Mouse (Mus musculus) erythroid progenitor cell, adult 5-6 weeks (primary cell): ENCODE data around the gene Trim54. TPM values are rescaled to one million over a fixed set of nuclear protein-coding genes. Genes with fewer than 3 reads are reported as not detected.

Source experiments
- ATAC-seq: replicated peaks from 2 replicates; pipeline ENCODE4 v1.8.0; 2016; ENCODE audit warnings: moderate number of reproducible peaks, mild to moderate bottlenecking, moderate TSS enrichment, inconsistent platforms; ENCODE audit not compliant: poor library complexity, low FRiP score, severe bottlenecking
- total RNA-seq, 2 experiments: library from RNA; stranded (forward) in 1 of 2; stranded (reverse) in 1 of 2; fragments of 150-400 nt in 1 of 2; fragments of 186-747, 209-891 nt in 1 of 2; gene quantifications; 2 replicates each; pipeline versions ENCODE4 v1.2.3 to v1.2.4; 2015 to 2017; ENCODE audit warnings: low replicate concordance in 2 of 2

Trim54 gene
- total RNA-seq (2015; ENCODE audit: low replicate concordance) (not detected in 2 replicates), total RNA-seq (2017; ENCODE audit: low replicate concordance) (not detected in 2 replicates)

- no peak for ATAC-seq
Observed at GRCm38 (mm10) chr5:31116354-31116753, at the start of gene Trim54. Gene Trim54 (plus strand): TSS chr5:31116712.

DNA sequence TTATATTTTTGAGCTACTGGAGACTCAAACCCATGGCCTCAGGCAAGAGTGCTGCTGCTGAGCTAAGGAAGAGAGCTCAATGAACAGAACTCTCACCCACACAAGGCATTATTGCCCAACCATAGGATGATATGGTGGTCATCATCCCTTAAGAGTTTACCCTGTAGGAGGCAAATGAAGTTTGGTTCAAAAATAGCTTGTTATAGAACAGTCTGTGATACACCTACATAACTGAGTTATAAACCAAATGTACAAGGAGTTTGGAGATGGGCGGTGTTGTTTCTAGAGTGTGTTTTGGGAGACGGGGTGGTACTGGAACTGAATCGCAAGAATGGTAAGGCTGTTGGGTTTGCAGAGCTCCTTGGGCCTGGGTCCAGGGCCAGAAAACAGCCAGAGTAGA is 46.7 kb upstream of the Trim54 start:
- no peak for ATAC-seq

DNA sequence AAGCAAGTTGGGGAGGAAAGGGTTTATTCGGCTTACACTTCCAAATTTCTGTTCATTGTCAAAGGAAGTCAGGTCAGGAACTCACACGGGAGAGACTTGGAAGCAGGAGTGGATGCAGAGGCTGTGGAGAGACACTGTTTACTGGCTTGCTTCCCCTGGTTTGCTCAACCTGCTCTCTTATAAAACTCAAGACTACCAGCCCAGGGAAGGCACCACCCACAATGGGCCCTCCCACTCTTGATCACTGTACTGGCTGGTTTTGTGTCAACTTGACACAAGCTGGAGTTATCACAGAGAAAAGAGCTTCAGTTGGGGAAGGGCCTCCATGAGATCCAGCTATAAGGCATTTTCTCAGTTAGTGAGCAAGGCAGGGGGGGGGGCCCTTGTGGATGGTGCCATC is 45.5 kb upstream of the Trim54 start:
- ATAC-seq = no peak

GRCm38 (mm10) chr5:31071821-31072220 is 44.7 kb upstream of the Trim54 start:
- ATAC-seq = no peak

- no peak for ATAC-seq
Observed at GRCm38 (mm10) chr5:31073176-31073575, 43.3 kb upstream of the Trim54 start.

GRCm38 (mm10) chr5:31076346-31076745 is 40.2 kb upstream of the Trim54 start:
- no peak for ATAC-seq

GRCm38 (mm10) chr5:31080059-31080794 is 36.3 kb upstream of the Trim54 start:
- ATAC-seq = no peak

DNA sequence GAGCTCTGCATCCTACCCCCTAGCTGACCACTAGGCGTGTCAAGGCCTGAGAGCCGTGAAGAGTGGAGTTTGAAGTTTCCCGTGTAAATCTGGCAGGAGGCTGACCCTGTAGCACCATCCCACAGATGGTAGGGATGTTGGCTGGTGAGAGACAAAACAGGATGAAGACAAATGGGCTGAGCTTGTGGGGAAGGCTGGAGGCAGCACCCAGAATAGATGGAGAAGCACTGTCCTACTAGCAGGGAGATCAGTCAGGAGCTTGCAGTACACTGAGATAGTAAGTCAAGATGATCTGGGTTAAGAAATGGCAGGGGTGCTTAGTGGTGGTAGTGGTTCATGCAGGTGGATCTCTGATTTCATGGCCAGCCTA is 35.7 kb upstream of the Trim54 start:
- ATAC-seq = no peak

DNA sequence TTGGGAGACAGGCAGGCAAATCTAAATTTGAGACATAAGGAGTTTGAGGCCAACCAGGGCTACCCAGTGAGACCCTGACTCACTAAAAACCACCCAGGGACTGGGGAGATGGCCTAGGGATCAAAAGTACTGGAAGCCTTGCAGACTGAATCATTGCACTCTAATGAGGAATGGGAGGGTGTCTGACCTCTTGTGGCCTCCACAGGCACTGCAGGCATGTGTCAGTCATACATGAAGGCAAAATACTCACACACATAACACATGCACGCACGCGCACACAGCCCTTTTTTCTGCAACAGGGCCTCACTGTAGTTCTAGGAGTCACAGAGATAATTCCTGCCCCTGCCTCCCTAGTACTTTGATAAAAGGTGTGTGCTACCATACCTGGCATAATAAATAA is 35.1 kb upstream of the Trim54 start:
- peak; percentile 67 for ATAC-seq

- no peak for ATAC-seq
Observed at GRCm38 (mm10) chr5:31082355-31082754, 34.2 kb upstream of the Trim54 start.

DNA sequence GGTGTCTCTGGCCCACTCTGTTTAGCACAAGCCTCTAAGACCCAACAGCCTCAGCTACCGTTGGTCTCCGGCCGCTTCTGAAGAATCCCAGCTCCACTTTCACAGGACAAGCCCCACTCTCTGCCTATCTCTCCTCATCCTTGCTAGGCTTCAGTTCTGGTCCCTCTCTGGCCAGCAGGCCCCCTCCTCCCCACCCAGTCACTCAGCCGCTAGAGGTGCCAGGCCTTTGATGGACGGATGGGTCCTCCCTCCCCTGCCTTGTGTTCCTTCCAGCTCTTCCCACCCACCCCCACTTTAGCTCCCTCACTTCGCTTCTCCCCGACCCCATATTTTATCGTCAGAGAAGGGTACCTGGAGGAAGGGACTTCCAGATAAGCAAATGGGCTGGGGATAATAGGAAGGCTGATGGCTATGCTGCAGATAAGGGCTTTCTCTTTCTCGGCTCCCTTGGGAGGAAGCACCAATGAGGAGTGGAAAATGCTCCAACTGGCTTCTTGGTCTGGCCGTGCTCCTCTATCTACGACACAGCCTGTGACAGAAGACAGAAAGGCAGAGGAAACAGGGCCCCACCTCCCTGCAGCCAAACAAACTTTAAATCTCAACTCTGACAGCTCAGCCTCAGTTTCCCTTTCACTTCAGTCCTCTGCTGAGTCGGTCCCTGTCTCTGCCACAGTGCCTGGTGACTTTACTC is 33.4 kb upstream of the Trim54 start:
- ATAC-seq = no peak

DNA sequence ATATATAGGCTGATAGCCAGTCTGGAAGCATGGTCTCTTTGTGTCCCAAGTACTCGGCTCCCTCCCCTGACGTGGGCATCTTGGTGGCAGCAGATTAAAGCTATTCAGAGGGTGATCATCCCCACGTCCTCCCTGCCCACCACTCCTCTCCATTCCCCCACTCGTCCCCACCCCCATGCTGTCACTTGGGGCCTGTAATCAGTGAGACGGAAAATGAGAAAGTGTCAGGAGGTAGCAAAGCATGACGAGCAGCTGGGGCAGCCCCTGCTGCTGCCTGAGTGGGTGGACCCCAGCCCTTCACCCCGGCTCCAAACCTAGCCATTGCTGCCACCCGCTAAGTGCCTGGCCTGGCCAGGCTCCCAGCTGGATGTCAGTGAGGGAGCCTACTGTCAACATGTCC is 32.6 kb upstream of the Trim54 start:
- ATAC-seq = no peak

GRCm38 (mm10) chr5:31086606-31087005 is 29.9 kb upstream of the Trim54 start:
- no peak for ATAC-seq

DNA sequence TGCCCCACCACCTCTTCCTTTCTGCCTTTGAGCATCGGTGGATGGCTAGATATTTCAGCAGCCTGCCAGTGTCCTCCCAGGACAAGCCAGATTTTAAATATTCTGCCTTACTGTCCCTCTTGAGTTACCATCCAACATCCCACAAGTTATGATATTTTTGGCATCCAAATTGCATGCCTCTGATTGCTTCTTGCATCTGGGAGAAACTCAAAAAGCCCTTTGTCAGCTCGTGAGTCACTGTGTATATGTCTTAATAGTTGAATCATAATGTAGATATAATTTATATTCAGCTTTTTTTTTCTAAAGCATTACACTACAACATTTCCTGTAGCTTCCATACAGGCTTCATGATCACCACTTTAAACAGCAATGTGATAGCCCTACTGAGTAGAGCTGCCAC is 29.4 kb upstream of the Trim54 start:
- ATAC-seq = no peak

DNA sequence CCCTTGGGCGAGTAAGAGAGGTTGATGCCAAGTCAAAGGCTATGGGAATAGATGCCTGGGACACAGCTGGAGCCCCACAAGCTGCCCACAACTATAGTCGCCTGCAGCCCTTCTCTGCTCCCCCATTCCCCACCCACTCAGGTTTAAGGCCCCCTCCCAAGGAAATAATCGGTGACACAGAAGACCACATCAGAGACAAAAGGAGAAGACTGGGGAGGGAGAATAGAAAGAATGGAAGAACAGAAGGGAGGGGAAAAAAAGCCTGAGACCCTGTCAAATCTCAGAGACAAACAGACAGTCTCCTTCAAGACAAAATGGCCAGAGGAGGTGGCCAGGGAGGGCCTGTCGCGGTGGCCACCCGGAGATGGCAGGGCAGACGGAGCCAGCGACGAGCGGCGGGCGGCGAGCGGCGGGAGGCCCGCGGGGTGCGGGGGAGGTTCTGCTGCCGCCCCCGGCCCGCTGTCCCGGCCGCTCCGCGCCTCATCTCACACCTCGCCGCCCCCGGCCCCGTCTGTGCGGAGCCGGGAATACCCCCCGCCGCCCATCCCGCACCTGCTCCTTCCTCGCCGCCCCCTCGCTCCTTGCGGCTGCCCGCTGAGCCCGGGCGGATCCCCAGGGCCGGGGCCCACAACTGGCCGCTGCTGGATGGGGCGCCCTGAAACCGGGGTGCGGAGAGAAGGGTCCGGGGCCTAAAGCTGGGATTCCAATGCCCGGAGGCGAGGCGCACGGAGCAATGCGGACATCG is 24.1 kb upstream of the Trim54 start:
- ATAC-seq = no peak

DNA sequence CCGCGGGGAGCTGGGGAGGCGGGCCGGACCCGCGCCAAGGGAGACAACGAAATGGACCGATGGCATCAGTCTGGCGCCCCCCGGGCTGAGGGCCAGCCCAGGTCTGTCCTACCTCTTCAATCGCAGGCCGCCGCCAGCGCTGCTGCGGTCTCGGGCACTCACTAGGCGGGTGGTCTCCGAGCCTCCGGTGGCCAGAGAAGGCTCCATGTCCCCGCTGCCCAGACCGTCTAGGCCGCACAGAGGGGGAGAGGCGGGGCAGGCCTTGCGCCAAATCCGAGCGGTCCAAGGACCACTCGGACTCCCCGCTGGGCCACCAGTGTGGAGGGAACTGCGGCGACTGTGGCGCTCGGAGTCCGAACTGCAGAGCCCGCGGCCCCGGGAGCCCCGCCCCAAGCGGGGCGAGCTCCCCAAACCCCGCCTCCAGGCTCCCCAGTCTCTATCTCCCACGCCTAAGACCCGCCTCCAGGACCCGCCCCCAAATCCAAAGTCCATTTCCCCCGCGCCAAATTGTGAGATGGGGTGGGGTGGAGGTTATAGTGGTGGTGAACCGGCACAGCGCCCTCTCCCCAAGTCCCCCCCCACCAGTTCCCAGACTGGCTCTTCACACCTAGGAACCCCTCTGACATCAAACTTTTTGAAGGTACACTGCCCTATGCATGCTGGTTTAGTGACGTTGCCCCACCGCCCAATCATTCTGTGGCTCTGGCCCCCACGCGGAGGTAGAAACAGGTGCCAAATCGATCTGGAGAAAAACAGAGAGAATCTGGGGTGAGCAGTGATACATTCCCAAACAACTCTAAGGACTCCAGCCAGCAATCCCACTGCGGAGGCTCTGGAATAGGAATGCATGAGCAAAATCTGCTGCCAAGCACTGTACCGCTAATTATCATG is 23.1 kb upstream of the Trim54 start:
- ATAC-seq = no peak

GRCm38 (mm10) chr5:31094100-31094798 is 22.3 kb upstream of the Trim54 start:
- no peak for ATAC-seq

GRCm38 (mm10) chr5:31094799-31095691 is 21.5 kb upstream of the Trim54 start:
- ATAC-seq = no peak
